Mouse (Mus musculus) forebrain, embryonic 10.5 days (tissue): ENCODE measurements at regions not wholly inside any gene's neighbourhood (a gene's known extent, or its start where the extent isn't known, plus 50 kb on each side); places are given as distances from the start of the nearest gene placed in this dataset.

Experiments used
- DNase-seq: peaks from one replicate; pipeline ENCODE4 v3.0.0-alpha.2; 2017; ENCODE audit warnings: low spot score; ENCODE audit errors: extremely low spot score
- H3K27ac ChIP-seq: fragments of 300-500 bp; sonication (generic); 2 replicates; pipeline ENCODE4 v1.5.1; 2016; ENCODE audit warnings: mild to moderate bottlenecking
- H3K27me3 ChIP-seq: fragments of 300-500 bp; sonication (generic); 2 replicates; pipeline ENCODE4 v1.6.1; 2016; ENCODE audit warnings: mild to moderate bottlenecking; ENCODE audit not compliant: poor library complexity, severe bottlenecking
- H3K36me3 ChIP-seq: fragments of 300-500 bp; sonication (generic); replicated peaks from 2 replicates; pipeline ENCODE4 v1.6.1; 2016; ENCODE audit warnings: mild to moderate bottlenecking, moderate library complexity
- H3K4me1 ChIP-seq: fragments of 300-500 bp; sonication (generic); 2 replicates; pipeline ENCODE4 v1.6.1; 2016
- H3K4me3 ChIP-seq: fragments of 300-500 bp; sonication (generic); 2 replicates; pipeline ENCODE4 v1.5.1; 2016; ENCODE audit warnings: mild to moderate bottlenecking, moderate library complexity
- H3K9me3 ChIP-seq: fragments of 300-500 bp; sonication (generic); 2 replicates; pipeline ENCODE4 v1.6.1; 2016; ENCODE audit warnings: mild to moderate bottlenecking, moderate library complexity
- WGBS: fragments of 180-500 bp; shearing (Covaris S2); methylation state at CpG from one replicate; pipeline ENCODE4 v1.1.7; 2016; 5-methylcytosine and 5-hydroxymethylcytosine counted together

- Histone ChIP-seq H3K9me3 (peaks cover 5% of the 10 kb centered on the region; the same call in 1 of the 2 replicates), H3K36me3 (no peaks in the 10 kb centered on the region), H3K4me1 (peaks cover 38% of the 10 kb centered on the region), H3K4me3 (no peak overlapping the region), H3K27ac (no peak overlapping the region), H3K27me3 (no peaks in the 10 kb centered on the region)
- DNase-seq, result no peak
- WGBS, result 94% methylated on average over 1 of the region's 1 CpGs
These were observed 122.1 kb upstream of the Zmiz1 start for GRCm38 (mm10) chr14:25336875-25337274.

- H3K27me3 ChIP-seq, result no peaks in the 10 kb centered on the region
- peaks cover 5% of the 10 kb centered on the region; the same call in 1 of the 2 replicates for H3K9me3 ChIP-seq
- peak; percentile 60 for DNase-seq
- H3K4me3 ChIP-seq, result no peak overlapping the region
- 50% methylated on average over 9 of the region's 9 CpGs for WGBS
- H3K36me3 ChIP-seq, result no peaks in the 10 kb centered on the region
- peaks cover 53% of the 10 kb centered on the region for H3K4me1 ChIP-seq
- H3K27ac ChIP-seq, result peak overlapping the region; percentile 83
These were observed 120.5 kb upstream of the Zmiz1 start for GRCm38 (mm10) chr14:25338404-25339051.

GRCm38 (mm10) chr14:25340845-25341244 lies 118.1 kb upstream of the Zmiz1 start:
- Histone ChIP-seq H3K36me3 (no peaks in the 10 kb centered on the region), H3K4me1 (peaks cover 69% of the 10 kb centered on the region), H3K27me3 (no peaks in the 10 kb centered on the region), H3K27ac (peak overlapping the region; percentile 48), H3K4me3 (no peak overlapping the region), H3K9me3 (no peaks in the 10 kb centered on the region)
- WGBS, result 89% methylated on average over 9 of the region's 9 CpGs
- no peak for DNase-seq

DNA sequence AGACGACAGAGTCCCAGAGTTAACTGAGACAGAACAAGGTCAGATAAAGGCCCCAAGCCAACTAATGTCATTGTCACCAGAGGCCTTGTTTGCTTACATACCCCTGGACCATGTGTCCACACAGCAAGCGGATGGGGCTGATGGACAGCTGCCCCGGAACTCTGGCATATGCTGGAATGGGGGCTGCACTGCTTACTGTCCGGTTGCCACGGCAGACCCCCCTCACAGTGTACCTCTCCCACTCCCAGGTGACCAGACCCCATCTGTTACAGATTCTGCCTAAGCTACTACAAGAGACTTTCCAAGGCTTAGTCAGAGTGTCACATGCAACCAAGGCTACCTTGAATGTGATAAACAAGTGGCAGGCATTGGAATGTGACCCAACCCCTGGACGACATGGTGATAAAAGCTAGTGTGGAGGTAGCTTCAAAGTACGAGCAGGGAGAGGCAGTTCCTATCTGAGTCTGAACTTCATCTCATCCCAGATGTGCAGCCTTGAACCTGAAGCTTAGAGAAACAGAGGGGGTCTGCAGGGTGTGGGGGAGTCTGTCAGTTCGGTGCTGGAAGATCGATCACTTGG lies 117.0 kb upstream of the Zmiz1 start:
- H3K9me3 ChIP-seq, result no peaks in the 10 kb centered on the region
- 82% methylated on average over 9 of the region's 9 CpGs for WGBS
- H3K36me3 ChIP-seq, result no peaks in the 10 kb centered on the region
- H3K4me3 ChIP-seq, result no peak overlapping the region
- DNase-seq, result no peak
- peaks cover 78% of the 10 kb centered on the region for H3K4me1 ChIP-seq
- H3K27ac ChIP-seq, result 0 out of 2 replicates have a peak overlapping the region, but pooled peaks have one; percentile 44
- H3K27me3 ChIP-seq, result no peaks in the 10 kb centered on the region

- Histone ChIP-seq H3K36me3 (no peaks in the 10 kb centered on the region), H3K27me3 (no peaks in the 10 kb centered on the region), H3K4me3 (no peak overlapping the region), H3K9me3 (no peaks in the 10 kb centered on the region), H3K4me1 (peaks cover 74% of the 10 kb centered on the region), H3K27ac (peak overlapping the region; percentile 63)
- DNase-seq, result no peak
- WGBS, result 59% methylated on average over 4 of the region's 4 CpGs
These were observed 116.0 kb upstream of the Zmiz1 start for GRCm38 (mm10) chr14:25342865-25343565.

- no peaks in the 10 kb centered on the region for H3K36me3 ChIP-seq
- DNase-seq, result no peak
- H3K9me3 ChIP-seq, result no peaks in the 10 kb centered on the region
- no peaks in the 10 kb centered on the region for H3K27me3 ChIP-seq
- no peak overlapping the region for H3K4me3 ChIP-seq
- H3K4me1 ChIP-seq, result peaks cover 54% of the 10 kb centered on the region
- H3K27ac ChIP-seq, result no peak overlapping the region
- 65% methylated on average over 2 of the region's 2 CpGs for WGBS
These were observed 113.0 kb upstream of the Zmiz1 start for GRCm38 (mm10) chr14:25345995-25346394.

DNA sequence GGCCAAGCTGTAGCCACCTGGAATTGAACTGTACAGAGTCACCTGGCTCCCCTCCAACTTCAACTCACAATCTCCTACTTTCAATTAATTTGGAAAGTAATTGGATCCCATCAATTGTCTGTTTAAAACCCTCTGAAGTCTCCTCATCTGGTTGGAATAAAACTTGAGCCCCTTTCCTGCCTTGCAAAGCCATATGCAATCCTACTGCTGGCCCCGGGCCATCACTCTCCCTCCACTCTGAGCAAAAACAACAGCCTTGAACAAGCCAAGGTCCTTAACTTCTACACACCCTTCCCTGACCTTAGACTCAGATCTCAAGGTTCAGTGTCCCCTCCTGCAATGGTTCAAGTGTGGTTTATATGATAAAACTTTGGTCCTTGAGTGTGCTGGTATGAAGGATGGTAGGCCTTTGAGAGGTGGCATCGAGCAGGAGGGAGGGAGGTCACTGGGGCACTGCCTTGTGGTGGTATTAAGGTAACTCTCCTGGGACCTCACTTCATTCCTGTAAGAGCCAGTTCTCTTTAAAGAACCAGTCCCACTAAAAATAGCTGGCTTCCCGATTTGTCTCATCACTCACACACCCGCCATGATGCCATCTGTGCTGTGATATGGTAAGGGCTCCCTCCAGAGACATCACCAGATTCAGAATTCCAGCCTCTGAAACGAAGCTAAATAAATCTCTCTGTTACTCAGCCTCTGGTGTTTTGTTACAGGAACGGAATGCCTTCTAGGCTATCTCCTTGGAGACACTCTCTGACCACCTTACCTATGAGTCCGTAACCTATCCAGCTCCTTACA lies 112.0 kb upstream of the Zmiz1 start:
- 0 out of 2 replicates have a peak overlapping the region, but pooled peaks have one; percentile 12 for H3K27ac ChIP-seq
- WGBS, result 81% methylated on average over 7 of the region's 7 CpGs
- H3K4me1 ChIP-seq, result peaks cover 44% of the 10 kb centered on the region
- H3K4me3 ChIP-seq, result no peak overlapping the region
- H3K9me3 ChIP-seq, result no peaks in the 10 kb centered on the region
- no peak for DNase-seq
- no peaks in the 10 kb centered on the region for H3K27me3 ChIP-seq
- H3K36me3 ChIP-seq, result no peaks in the 10 kb centered on the region

DNA sequence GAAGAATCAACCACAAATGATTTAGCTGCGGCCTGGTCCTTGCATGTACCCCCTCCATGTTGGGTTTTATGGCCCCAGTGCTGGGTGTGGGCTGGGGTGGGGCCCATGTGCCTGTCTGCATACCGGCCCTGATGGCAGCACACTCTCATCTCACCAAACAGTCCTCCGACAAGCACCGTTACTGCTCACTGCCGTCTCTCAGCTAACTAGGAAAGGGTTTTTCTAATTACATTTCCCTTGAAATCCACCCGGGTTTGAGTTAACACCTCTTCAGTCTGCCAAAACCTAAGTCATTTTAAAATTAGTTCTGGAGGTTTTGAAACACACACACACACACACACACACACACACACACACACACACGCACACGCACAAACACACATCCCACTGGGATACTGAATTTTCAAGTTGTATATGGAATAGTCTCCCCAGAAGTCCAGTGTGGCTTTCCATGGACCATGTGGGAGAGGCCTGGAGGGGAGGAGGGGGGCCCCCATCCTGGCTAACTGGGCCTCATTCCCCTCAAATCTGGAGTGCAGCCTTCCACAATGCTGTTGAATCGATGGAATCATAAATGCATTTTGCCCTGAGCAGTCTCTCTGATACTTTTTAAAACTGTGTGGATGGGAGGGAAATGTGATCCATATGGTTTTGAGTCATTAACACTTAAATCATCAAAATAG lies 108.6 kb upstream of the Zmiz1 start:
- no peak for DNase-seq
- WGBS, result 86% methylated on average over 9 of the region's 9 CpGs
- Histone ChIP-seq H3K4me1 (peaks cover 27% of the 10 kb centered on the region), H3K27me3 (no peaks in the 10 kb centered on the region), H3K36me3 (no peaks in the 10 kb centered on the region), H3K9me3 (no peaks in the 10 kb centered on the region), H3K4me3 (no peak overlapping the region), H3K27ac (no peak overlapping the region)

- no peaks in the 10 kb centered on the region for H3K36me3 ChIP-seq
- WGBS, result 91% methylated on average over 8 of the region's 8 CpGs
- no peak for DNase-seq
- H3K4me1 ChIP-seq, result peaks cover 15% of the 10 kb centered on the region
- H3K27ac ChIP-seq, result 0 out of 2 replicates have a peak overlapping the region, but pooled peaks have one; percentile 36
- no peaks in the 10 kb centered on the region for H3K27me3 ChIP-seq
- H3K4me3 ChIP-seq, result no peak overlapping the region
- no peaks in the 10 kb centered on the region for H3K9me3 ChIP-seq
These were observed 105.2 kb upstream of the Zmiz1 start for GRCm38 (mm10) chr14:25353804-25354203.

- H3K4me3 ChIP-seq, result no peak overlapping the region
- no peak for DNase-seq
- H3K27ac ChIP-seq, result 0 out of 2 replicates have a peak overlapping the region, but pooled peaks have one; percentile 11
- H3K27me3 ChIP-seq, result no peaks in the 10 kb centered on the region
- H3K4me1 ChIP-seq, result peaks cover 15% of the 10 kb centered on the region
- no peaks in the 10 kb centered on the region for H3K36me3 ChIP-seq
- WGBS, result 72% methylated on average over 7 of the region's 7 CpGs
- no peaks in the 10 kb centered on the region for H3K9me3 ChIP-seq
These were observed 104.6 kb upstream of the Zmiz1 start for GRCm38 (mm10) chr14:25354288-25354850.

DNA sequence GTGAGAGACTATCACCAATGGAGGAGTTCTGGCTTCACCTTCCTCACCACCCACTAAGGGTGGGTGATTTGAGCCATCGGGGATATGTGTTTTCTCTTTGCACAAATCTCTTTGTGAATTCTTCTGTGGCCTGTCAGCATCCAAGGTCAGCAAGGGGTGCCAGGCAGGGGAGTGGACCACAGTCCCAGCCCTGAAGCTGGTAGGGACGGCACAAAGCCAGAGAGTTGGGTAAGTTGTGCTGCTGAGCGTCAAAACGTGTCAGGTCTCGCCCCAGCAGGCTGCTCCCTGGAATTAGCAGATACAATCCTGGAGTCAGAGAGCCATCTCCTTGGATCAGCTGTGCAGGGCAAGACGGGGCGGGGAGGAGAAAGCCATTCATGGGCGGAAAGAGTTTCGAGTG lies 101.2 kb upstream of the Zmiz1 start:
- Histone ChIP-seq H3K4me1 (peaks cover 17% of the 10 kb centered on the region), H3K27ac (no peak overlapping the region), H3K27me3 (no peaks in the 10 kb centered on the region), H3K4me3 (no peak overlapping the region), H3K36me3 (no peaks in the 10 kb centered on the region), H3K9me3 (no peaks in the 10 kb centered on the region)
- no peak for DNase-seq
- 90% methylated on average over 9 of the region's 9 CpGs for WGBS

DNA sequence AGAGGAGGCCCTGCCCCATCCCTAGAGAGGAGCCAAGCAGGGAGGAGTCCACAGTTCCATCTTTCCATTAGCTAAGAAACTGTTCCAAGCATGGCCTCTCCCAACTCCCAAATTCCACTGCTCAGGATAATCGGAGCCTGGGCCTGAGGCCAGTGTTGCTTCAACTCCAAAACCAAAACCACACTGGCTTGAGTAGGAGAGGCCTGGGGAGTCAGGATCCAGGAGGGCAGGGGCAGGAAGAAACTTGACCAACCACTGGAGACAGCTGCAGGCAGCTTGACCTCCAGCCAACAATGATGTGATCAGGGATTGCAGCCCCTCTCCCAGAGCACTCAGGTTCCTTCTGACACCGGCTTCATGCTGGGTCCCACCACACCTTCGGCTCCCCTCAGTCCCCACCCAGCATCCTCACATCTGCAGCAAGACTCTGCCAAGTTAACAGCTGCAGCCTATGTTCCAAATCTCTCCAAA lies 99.1 kb upstream of the Zmiz1 start:
- Histone ChIP-seq H3K27ac (no peak overlapping the region), H3K27me3 (no peaks in the 10 kb centered on the region), H3K4me3 (no peak overlapping the region), H3K36me3 (no peaks in the 10 kb centered on the region), H3K4me1 (peaks cover 11% of the 10 kb centered on the region), H3K9me3 (no peaks in the 10 kb centered on the region)
- DNase-seq, result no peak
- 90% methylated on average over 3 of the region's 3 CpGs for WGBS
